Comparison of ENCODE assay signal across 13 mouse cellular contexts in genomic region chr13:7175561-7176160, GRCm38 (mm10).
"Had no signal": no experiment of that assay in that cellular context is flagged by ENCODE, and none has a peak within 500 bp of the region (broad histone marks: within the 10 kb centered on the region; RNA-seq: fewer than 3 reads in every experiment).

No protein-coding gene starts in this region.

- ATAC-seq: intestine, postnatal 0 days; midbrain, embryonic 16.5 days had no signal

- H3K36me3 ChIP-seq: limb, embryonic 15.5 days; midbrain, embryonic 12.5 days; neural tube, embryonic 13.5 days had no signal

- H3K9me3 ChIP-seq: limb, embryonic 15.5 days; neural tube, embryonic 13.5 days had no signal

- H3K4me3 ChIP-seq: limb, embryonic 15.5 days; midbrain, embryonic 12.5 days; neural tube, embryonic 13.5 days had no signal

- H3K9ac ChIP-seq: limb, embryonic 15.5 days; liver, embryonic 14.5 days; midbrain, embryonic 12.5 days; neural tube, embryonic 13.5 days had no signal

- DNase-seq: layer of hippocampus, postnatal 36 days; lung, adult 18-20 months; retina, postnatal 1 day; right cerebral cortex, postnatal 4 days; spleen, adult 18-20 months; thymus, adult 18-20 months; thymus, postnatal 14 days had no signal

- H3K27me3 ChIP-seq: limb, embryonic 15.5 days; midbrain, embryonic 12.5 days; neural tube, embryonic 13.5 days had no signal

- H3K4me1 ChIP-seq: limb, embryonic 15.5 days; midbrain, embryonic 12.5 days; neural tube, embryonic 13.5 days had no signal

- H3K4me2 ChIP-seq: limb, embryonic 15.5 days; midbrain, embryonic 12.5 days; neural tube, embryonic 13.5 days had no signal

- H3K27ac ChIP-seq: limb, embryonic 15.5 days; liver, embryonic 14.5 days; midbrain, embryonic 12.5 days; neural tube, embryonic 13.5 days had no signal
